Mouse (Mus musculus) heart, postnatal 14 days (tissue): ENCODE data around the gene Lpp. TPM values are rescaled to one million over a fixed set of nuclear protein-coding genes. Genes with fewer than 3 reads are reported as not detected.

Experiments used
- DNase-seq, 2 experiments: peaks; one replicate each; pipeline ENCODE4 v3.0.0; 2021 to 2022
- intact Hi-C: fragments of 180-260 bp; cut with DNase I; formaldehyde crosslinking; loops from one replicate; pipeline ENCODE4 v1.15.1; 2025
- total RNA-seq, 2 experiments: library from RNA; stranded (reverse); gene quantifications; 2 replicates each; pipeline ENCODE4 v1.2.3; 2021

Gene Lpp
- total RNA-seq, 2 experiments from 2014 or later, result 46.8 to 47.5 TPM

- DNase-seq, result no peak
Measured at GRCm38 (mm10) chr16:24429691-24430090, 36.4 kb downstream of the Lpp start.

GRCm38 (mm10) chr16:24431808-24432207, 38.5 kb downstream of the Lpp start:
- no peak for DNase-seq
- intact Hi-C loops, result loop anchor here (5.0 kb wide), 1 partner anchor 35 kb away; no protein-coding TSS in a partner anchor

More at GRCm38 (mm10) chr16:24429691-24430090, 36.4 kb downstream of the Lpp start:
- intact Hi-C loops, result loop anchor here (5.0 kb wide), 1 partner anchor 32 kb away; no protein-coding TSS in a partner anchor

- intact Hi-C loops, result loop anchor here (5.0 kb wide), 1 partner anchor 36 kb away; no protein-coding TSS in a partner anchor
- no peak for DNase-seq
Measured at GRCm38 (mm10) chr16:24433563-24433962, 40.3 kb downstream of the Lpp start.

GRCm38 (mm10) chr16:24434026-24434425, 40.7 kb downstream of the Lpp start:
- DNase-seq, result no peak

GRCm38 (mm10) chr16:24434531-24435114, 41.3 kb downstream of the Lpp start:
- intact Hi-C loops, result loop anchor here (5.0 kb wide), 1 partner anchor 37 kb away; no protein-coding TSS in a partner anchor
- peak; percentile 30 to 51 for DNase-seq

More at GRCm38 (mm10) chr16:24434026-24434425, 40.7 kb downstream of the Lpp start:
- intact Hi-C loops, result loop anchor here (5.0 kb wide), 1 partner anchor 37 kb away; no protein-coding TSS in a partner anchor

- no peak for DNase-seq
- intact Hi-C loops, result no loop called here
Measured at GRCm38 (mm10) chr16:24435115-24435553, 41.8 kb downstream of the Lpp start.

- no peak for DNase-seq
- intact Hi-C loops, result no loop called here
Measured at GRCm38 (mm10) chr16:24438438-24438837, 45.1 kb downstream of the Lpp start.

GRCm38 (mm10) chr16:24441338-24441737, 48.0 kb downstream of the Lpp start:
- intact Hi-C loops, result no loop called here
- DNase-seq, result no peak

- intact Hi-C loops, result no loop called here
- no peak for DNase-seq
Measured at GRCm38 (mm10) chr16:24442500-24443122, 49.3 kb downstream of the Lpp start.

GRCm38 (mm10) chr16:24443123-24443515, 49.8 kb downstream of the Lpp start:
- DNase-seq, result no peak
- intact Hi-C loops, result no loop called here

- intact Hi-C loops, result no loop called here
- no peak for DNase-seq
Measured at GRCm38 (mm10) chr16:24443555-24443954, 50.2 kb downstream of the Lpp start.

- no peak for DNase-seq
- intact Hi-C loops, result no loop called here
Measured at GRCm38 (mm10) chr16:24444818-24445217, 51.5 kb downstream of the Lpp start.

- DNase-seq, result no peak
- intact Hi-C loops, result no loop called here
Measured at GRCm38 (mm10) chr16:24445473-24445872, 52.2 kb downstream of the Lpp start.

GRCm38 (mm10) chr16:24446449-24446848, 53.1 kb downstream of the Lpp start:
- intact Hi-C loops, result no loop called here
- DNase-seq, result no peak

GRCm38 (mm10) chr16:24447666-24448492, 54.6 kb downstream of the Lpp start:
- intact Hi-C loops, result no loop called here
- DNase-seq, result no peak

- intact Hi-C loops, result no loop called here
- no peak for DNase-seq
Measured at GRCm38 (mm10) chr16:24448493-24448845, 55.2 kb downstream of the Lpp start.

- peak; percentile 46 to 49 for DNase-seq
- intact Hi-C loops, result no loop called here
Measured at GRCm38 (mm10) chr16:24449806-24450205, 56.5 kb downstream of the Lpp start.

GRCm38 (mm10) chr16:24450256-24450655, 56.9 kb downstream of the Lpp start:
- intact Hi-C loops, result no loop called here

GRCm38 (mm10) chr16:24451123-24451522, 57.8 kb downstream of the Lpp start:
- intact Hi-C loops, result no loop called here
- DNase-seq, result no peak

More at GRCm38 (mm10) chr16:24450256-24450655, 56.9 kb downstream of the Lpp start:
- no peak for DNase-seq

- intact Hi-C loops, result no loop called here
- DNase-seq, result no peak
Measured at GRCm38 (mm10) chr16:24453536-24453935, 60.2 kb downstream of the Lpp start.

- no peak for DNase-seq
- intact Hi-C loops, result no loop called here
Measured at GRCm38 (mm10) chr16:24454493-24454892, 61.2 kb downstream of the Lpp start.
